Comparison of ENCODE assay signal across 9 mouse cellular contexts in the genomic region with DNA sequence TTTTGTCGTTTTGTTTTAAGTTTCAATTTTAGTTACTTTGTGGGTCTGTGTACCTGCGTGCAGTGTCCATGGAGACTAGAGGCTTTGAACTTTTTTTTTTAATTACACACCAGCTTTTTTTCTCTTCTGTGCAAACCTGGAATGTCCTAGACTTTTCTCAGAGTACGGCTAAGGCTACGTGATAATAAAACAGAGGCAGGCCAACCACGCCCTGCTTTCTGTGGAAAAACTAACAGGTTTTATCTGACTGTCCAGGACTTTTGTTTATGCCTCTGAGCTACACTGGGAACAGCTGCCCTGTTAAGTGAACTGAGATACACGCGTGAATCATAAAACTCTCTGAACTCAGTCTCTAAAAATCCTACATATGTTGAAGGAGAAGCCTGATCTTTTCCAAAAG. TPM values are rescaled to one million over a fixed set of nuclear protein-coding genes. Genes with fewer than 3 reads are reported as not detected.
DNase-seq lines count a peak whose midpoint lies in the region; ATAC-seq lines count a peak whose summit lies in the region.
"Had no signal": no experiment of that assay in that cellular context is flagged by ENCODE, and none has a peak within 500 bp of the region (broad histone marks: within the 10 kb centered on the region; RNA-seq: fewer than 3 reads in every experiment).

No protein-coding gene starts in this region.

- peak overlapping the region; percentile 16; the same call in 1 of the 2 replicates for H3K27ac ChIP-seq in heart, embryonic 13.5 days (replicated peaks)
- no peak overlapping the region for H3K27ac ChIP-seq in liver, embryonic 11.5 days (ENCODE audit: low read depth, low read length)

- peak overlapping the region; percentile 98 for H3K4me2 ChIP-seq in heart, embryonic 13.5 days
- peak overlapping the region; percentile 98 for H3K4me2 ChIP-seq in liver, embryonic 11.5 days

- intact Hi-C loops in left cerebral cortex, postnatal 14 days (cut with DNase I), result no loop called here

- H3K36me3 ChIP-seq in heart, embryonic 13.5 days, result no peaks in the 10 kb centered on the region
- no peaks in the 10 kb centered on the region for H3K36me3 ChIP-seq in liver, embryonic 11.5 days (ENCODE audit: control insufficient read depth, insufficient read depth, low read length)
- H3K36me3 ChIP-seq: embryonic facial prominence, embryonic 15.5 days had no signal

- DNase-seq in heart, postnatal 4 days, result no peak
- DNase-seq in urinary bladder, postnatal 14 days (ENCODE audit: low spot score), result peak; percentile 34
- DNase-seq in urinary bladder, postnatal 36 days (ENCODE audit: low spot score in 2 of 2), result no peak
- DNase-seq in liver, embryonic 11.5 days (ENCODE audit: low spot score), result no peak
- no peak for DNase-seq in left cerebral cortex, postnatal 14 days (ENCODE audit: low spot score in 2 of 2)
- no peak for DNase-seq in layer of hippocampus, postnatal 25 days (ENCODE audit: extremely low spot score in 1 of 2, low spot score in 1 of 2)
- DNase-seq in right cerebral cortex, postnatal 4 days, result no peak

- no peak for ATAC-seq in heart, embryonic 13.5 days (ENCODE audit: extremely low read depth, insufficient number of reproducible peaks, low FRiP score, low TSS enrichment)
- no peak for ATAC-seq in liver, embryonic 11.5 days (replicated peaks; ENCODE audit: low FRiP score)

- no peak overlapping the region for H3K9ac ChIP-seq in heart, embryonic 13.5 days
- no peak overlapping the region for H3K9ac ChIP-seq in liver, embryonic 11.5 days (ENCODE audit: low read depth, low read length)

- H3K27me3 ChIP-seq in heart, embryonic 13.5 days (replicated peaks), result peaks cover 18% of the 10 kb centered on the region; the same call in 1 of the 2 replicates
- no peaks in the 10 kb centered on the region; the same call in 1 of the 2 replicates for H3K27me3 ChIP-seq in liver, embryonic 11.5 days (replicated peaks; ENCODE audit: control insufficient read depth, insufficient read depth, low read length)

- WGBS in heart, embryonic 13.5 days, result 55% methylated on average over 7 of the region's 7 CpGs
- WGBS in liver, embryonic 11.5 days, result 52% methylated on average over 7 of the region's 7 CpGs

- H3K9me3 ChIP-seq in heart, embryonic 13.5 days, result no peaks in the 10 kb centered on the region
- H3K9me3 ChIP-seq in liver, embryonic 11.5 days (ENCODE audit: control insufficient read depth, low read length), result no peaks in the 10 kb centered on the region
- H3K9me3 ChIP-seq: embryonic facial prominence, embryonic 15.5 days had no signal

- H3K4me1 ChIP-seq in heart, embryonic 13.5 days, result peaks cover 16% of the 10 kb centered on the region
- H3K4me1 ChIP-seq in liver, embryonic 11.5 days (replicated peaks; ENCODE audit: control insufficient read depth, insufficient read depth, low read length), result peaks cover 13% of the 10 kb centered on the region

- H3K4me3 ChIP-seq in heart, embryonic 13.5 days, result no peak overlapping the region
- H3K4me3 ChIP-seq in liver, embryonic 11.5 days (ENCODE audit: low read depth, low read length), result no peak overlapping the region

RNA-seq across cellular contexts. Expression of a gene that starts 1.5 kb away (rescaled TPM):
- 4.5 and 4.8 TPM in 2 replicates for polyA plus RNA-seq in heart, embryonic 13.5 days (2015; fragmentation: Nextera tagmentation; extraction: Ambion mirVana)
- total RNA-seq in heart, postnatal 4 days (2021), result 10 to 100 TPM; 28.5 to 30.9 TPM
- 5.0 and 5.2 TPM in 2 replicates for polyA plus RNA-seq in liver, embryonic 11.5 days (2014; fragmentation: Nextera tagmentation; extraction: Ambion mirVana)
- 100 to 1,000 TPM; 136 to 148 TPM for total RNA-seq in left cerebral cortex, postnatal 14 days (2021)
- total RNA-seq in layer of hippocampus, postnatal 25 days (2021), result 100 to 1,000 TPM; 195 to 220 TPM

Comparison
In these comparisons a context has a peak if more than half of its experiments do, and no peak if none do; other contexts are left out.
1. RNA of a gene that starts 1.5 kb away (total RNA-seq): 195 to 220 TPM in layer of hippocampus, postnatal 25 days and 136 to 148 TPM in left cerebral cortex, postnatal 14 days; 28.5 to 30.9 TPM in heart, postnatal 4 days; every median in the first group is over 4 times any median in the second.